ENCODE assay signal across 7 mouse cellular contexts in genomic region chr7:19092381-19093173, GRCm38 (mm10). TPM values are rescaled to one million over a fixed set of nuclear protein-coding genes. Genes with fewer than 3 reads are reported as not detected.
DNase-seq lines count a peak whose midpoint lies in the region; ATAC-seq and TF ChIP-seq lines count a peak whose summit lies in the region.

No protein-coding gene starts in this region.

- H3K27me3 ChIP-seq in CH12.LX (replicated peaks) (peaks cover 82% of the 10 kb centered on the region), ES-Bruce4 (ENCODE audit: control insufficient read depth, insufficient read depth, low read length, poor library complexity, severe bottlenecking) (no peaks in the 10 kb centered on the region)
- H3K27me3 ChIP-seq in midbrain, embryonic 11.5 days (ENCODE audit: control insufficient read depth, insufficient read depth, low read length), result peaks cover 14% of the 10 kb centered on the region; the same call in 1 of the 2 replicates

- no peak for DNase-seq in CH12.LX (ENCODE audit: extremely low read depth)
- DNase-seq in heart, postnatal 25 days (ENCODE audit: low spot score), result peak; percentile 51
- DNase-seq in kidney, postnatal 36 days, result peak; percentile 62 to 70
- peak; percentile 94 for DNase-seq in midbrain, embryonic 11.5 days (ENCODE audit: low spot score, missing footprints)

- H3K27ac ChIP-seq in CH12.LX (ENCODE audit: insufficient read depth, low read depth) (no peak overlapping the region), ES-Bruce4 (ENCODE audit: insufficient read depth, low read length) (no peak overlapping the region)
- H3K27ac ChIP-seq in embryonic fibroblast, embryonic 13.5 days (ENCODE audit: insufficient read depth, low read length), result peak overlapping the region; percentile 69
- peak overlapping the region; percentile 71 for H3K27ac ChIP-seq in midbrain, embryonic 11.5 days (ENCODE audit: low read depth, low read length)

- no peak for TF ChIP-seq RAD21 in CH12.LX (IDR thresholded peaks at IDR 0.05; ENCODE audit: low read depth, low read length)

- in situ Hi-C loops in CH12.LX (cut with MboI; ENCODE audit: low pct_ligation_motif_present, low pct_unique_long_range_greater_than_20kb, low sequenced_read_pairs), result no loop called here

- H3K4me2 ChIP-seq in CH12.LX (ENCODE audit: insufficient read depth, low read depth, poor library complexity, severe bottlenecking), result peak overlapping the region; percentile 76
- peak overlapping the region; percentile 95 for H3K4me2 ChIP-seq in midbrain, embryonic 11.5 days

- dilution Hi-C loops in CH12.LX (cut with MboI; ENCODE audit: extremely low pct_ligation_motif_present, extremely low pct_unique_long_range_greater_than_20kb, low sequenced_read_pairs), result no loop called here

- intact Hi-C loops in heart, postnatal 25 days (cut with DNase I), result loop anchor here (1.0 kb wide), 1 partner anchor 23 kb away; no protein-coding TSS in a partner anchor

- TF ChIP-seq POLR2A in CH12.LX (IDR thresholded peaks at IDR 0.05; ENCODE audit: low read depth, low read length), result no peak
- TF ChIP-seq POLR2A in ES-Bruce4 (IDR thresholded peaks at IDR 0.05; ENCODE audit: insufficient read depth, low read length), result peak; percentile 36
- peak; percentile 54 for TF ChIP-seq POLR2A in embryonic fibroblast, embryonic 13.5 days (IDR thresholded peaks at IDR 0.05; ENCODE audit: low read depth, low read length)

- H3K9ac ChIP-seq in CH12.LX (ENCODE audit: insufficient read depth, low read depth), result 0 out of 2 replicates have a peak overlapping the region, but pooled peaks have one; percentile 3
- peak overlapping the region; percentile 52 for H3K9ac ChIP-seq in ES-Bruce4 (ENCODE audit: low read depth, poor library complexity, severe bottlenecking)
- peak overlapping the region; percentile 48 for H3K9ac ChIP-seq in midbrain, embryonic 11.5 days (ENCODE audit: low read length)

- no peaks in the 10 kb centered on the region for H3K36me3 ChIP-seq in CH12.LX (replicated peaks in 1 of 2; ENCODE audit: control insufficient read depth in 1 of 2, insufficient read depth in 1 of 2, low read length in 1 of 2)
- no peaks in the 10 kb centered on the region for H3K36me3 ChIP-seq in ES-Bruce4 (ENCODE audit: control insufficient read depth, insufficient read depth, low read length, poor library complexity, severe bottlenecking)
- H3K36me3 ChIP-seq in midbrain, embryonic 11.5 days (ENCODE audit: control insufficient read depth, insufficient read depth, low read length), result peaks cover 7% of the 10 kb centered on the region

- TF ChIP-seq CTCF in CH12.LX (conservative IDR thresholded peaks at IDR 0.05 in 1 of 2, IDR thresholded peaks at IDR 0.05 in 1 of 2; ENCODE audit: low read depth in 2 of 2, low read length in 2 of 2), result no peak
- no peak for TF ChIP-seq CTCF in ES-Bruce4 (IDR thresholded peaks at IDR 0.05; ENCODE audit: low read depth, low read length)
- no peak for TF ChIP-seq CTCF in embryonic fibroblast, embryonic 13.5 days (IDR thresholded peaks at IDR 0.05; ENCODE audit: borderline replicate concordance, insufficient read depth, low read length)

- H3K9me3 ChIP-seq in CH12.LX (replicated peaks; ENCODE audit: low read length) (no peaks in the 10 kb centered on the region), ES-Bruce4 (replicated peaks; ENCODE audit: control insufficient read depth, insufficient read depth, low read length, poor library complexity, severe bottlenecking) (no peaks in the 10 kb centered on the region)
- no peaks in the 10 kb centered on the region for H3K9me3 ChIP-seq in midbrain, embryonic 11.5 days (ENCODE audit: control insufficient read depth, low read length)

- 2% methylated on average over 38 of the region's 38 CpGs for WGBS in midbrain, embryonic 11.5 days

- H3K79me2 ChIP-seq in CH12.LX (replicated peaks; ENCODE audit: control insufficient read depth, extremely low read depth, insufficient read depth, poor library complexity, severe bottlenecking), result no peaks in the 10 kb centered on the region

- peaks cover 5 to 28% of the 10 kb centered on the region in 2 experiments; a peak in 3 of 4 replicates for H3K4me1 ChIP-seq in CH12.LX (ENCODE audit: control insufficient read depth in 1 of 2, insufficient read depth in 2 of 2)
- H3K4me1 ChIP-seq in ES-Bruce4 (ENCODE audit: control insufficient read depth, insufficient read depth, low read length), result no peaks in the 10 kb centered on the region
- 0 out of 2 replicates have a peak, but pooled peaks cover 2% of the 10 kb centered on the region for H3K4me1 ChIP-seq in embryonic fibroblast, embryonic 13.5 days (ENCODE audit: control insufficient read depth, insufficient read depth, low read length)
- H3K4me1 ChIP-seq in midbrain, embryonic 11.5 days (ENCODE audit: control insufficient read depth, insufficient read depth, low read length), result peaks cover 39% of the 10 kb centered on the region

- TF ChIP-seq EP300 in CH12.LX (IDR thresholded peaks at IDR 0.05; ENCODE audit: low read length) (no peak), ES-Bruce4 (IDR thresholded peaks at IDR 0.05; ENCODE audit: insufficient read depth, low read depth, low read length) (no peak)

- ATAC-seq in midbrain, embryonic 11.5 days (ENCODE audit: low FRiP score), result peak; percentile 58
- no peak for ATAC-seq in activated CD4-positive, CD25-positive, alpha-beta regulatory T cell, adult 4 months

- peak overlapping the region in 1 of 3 experiments; percentile 23 for H3K4me3 ChIP-seq in CH12.LX (replicated peaks in 1 of 3; ENCODE audit: low read depth in 2 of 3, low read length in 2 of 3, poor library complexity in 1 of 3)
- H3K4me3 ChIP-seq in ES-Bruce4 (ENCODE audit: low read depth, low read length), result peak overlapping the region; percentile 72
- no peak overlapping the region for H3K4me3 ChIP-seq in embryonic fibroblast, embryonic 13.5 days (ENCODE audit: insufficient read depth, low read length)
- peak overlapping the region; percentile 73 for H3K4me3 ChIP-seq in midbrain, embryonic 11.5 days (ENCODE audit: low read depth, low read length)

TF ChIP-seq in CH12.LX, 34 proteins besides CTCF, POLR2A, EP300 and RAD21 (continues in another document):
- TF ChIP-seq TCF12 (IDR thresholded peaks at IDR 0.05; ENCODE audit: low read depth, low read length) (no peak), USF1 (IDR thresholded peaks at IDR 0.05; ENCODE audit: low read depth, low read length) (no peak), ZMIZ1 (IDR thresholded peaks at IDR 0.05; ENCODE audit: low read depth, low read length) (no peak)

RNA-seq across cellular contexts. Expression of gene Six5, which starts 1.8 kb away (rescaled TPM):
- total RNA-seq in CH12.LX (2012; rRNA removed) (1.3 and 1.8 TPM in 2 replicates), CH12.LX (2014; rRNA removed) (0.16 TPM in 2 replicates)
- polyA plus RNA-seq in CH12.LX (2012; ENCODE audit: insufficient read length, low read depth) (0.25 and 0.33 TPM in 2 replicates), ES-Bruce4 (2011; ENCODE audit: insufficient read depth, insufficient read length, low read depth, missing spikeins) (2.7 and 3.8 TPM in 2 replicates)
- polyA plus RNA-seq in embryonic fibroblast, embryonic 13.5 days (2011; ENCODE audit: insufficient read length, low read depth, missing spikeins), result 7.4 and 11.4 TPM in 2 replicates
- total RNA-seq in heart, postnatal 25 days (2021), result 1 to 10 TPM; 8.6 to 9.8 TPM
- 7.0 and 8.8 TPM in 2 replicates for polyA plus RNA-seq in midbrain, embryonic 11.5 days (2014; fragmentation: Nextera tagmentation; extraction: Ambion mirVana)
- polyA plus RNA-seq in activated CD4-positive, CD25-positive, alpha-beta regulatory T cell, adult 4 months (2017; shearing (Covaris generic)), result under 1 TPM in 1 of 2 experiments, not detected in 1; 0.25 TPM

RNA-seq across cellular contexts. Expression of gene Dmpk, which starts 8.9 kb away (rescaled TPM):
- total RNA-seq in CH12.LX (2012; rRNA removed) (0.17 and 0.30 TPM in 2 replicates), CH12.LX (2014; rRNA removed) (0.36 TPM in 1 of 2 replicates, not detected in the other)
- polyA plus RNA-seq in CH12.LX (2012; ENCODE audit: insufficient read length, low read depth) (0.27 and 0.56 TPM in 2 replicates), ES-Bruce4 (2011; ENCODE audit: insufficient read depth, insufficient read length, low read depth, missing spikeins) (12.8 and 19.5 TPM in 2 replicates)
- 75.4 and 114 TPM in 2 replicates for polyA plus RNA-seq in embryonic fibroblast, embryonic 13.5 days (2011; ENCODE audit: insufficient read length, low read depth, missing spikeins)
- total RNA-seq in heart, postnatal 25 days (2021), result 100 to 1,000 TPM; 555 to 584 TPM
- 7.0 and 7.3 TPM in 2 replicates for polyA plus RNA-seq in midbrain, embryonic 11.5 days (2014; fragmentation: Nextera tagmentation; extraction: Ambion mirVana)
- polyA plus RNA-seq in activated CD4-positive, CD25-positive, alpha-beta regulatory T cell, adult 4 months (2017; shearing (Covaris generic)), result not detected

RNA-seq across cellular contexts. Expression of gene Dmwd, which starts 16.6 kb away (rescaled TPM):
- total RNA-seq in CH12.LX (2012; rRNA removed), result not detected in 2 replicates
- total RNA-seq in CH12.LX (2014; rRNA removed), result not detected in 2 replicates
- polyA plus RNA-seq in CH12.LX (2012; ENCODE audit: insufficient read length, low read depth), result not detected in 2 replicates
- polyA plus RNA-seq in ES-Bruce4 (2011; ENCODE audit: insufficient read depth, insufficient read length, low read depth, missing spikeins), result 43.2 and 45.1 TPM in 2 replicates
- 39.0 and 47.0 TPM in 2 replicates for polyA plus RNA-seq in embryonic fibroblast, embryonic 13.5 days (2011; ENCODE audit: insufficient read length, low read depth, missing spikeins)
- total RNA-seq in heart, postnatal 25 days (2021), result 10 to 100 TPM; 43.9 to 45.4 TPM
- 15.2 and 16.9 TPM in 2 replicates for polyA plus RNA-seq in midbrain, embryonic 11.5 days (2014; fragmentation: Nextera tagmentation; extraction: Ambion mirVana)
- polyA plus RNA-seq in activated CD4-positive, CD25-positive, alpha-beta regulatory T cell, adult 4 months (2017; shearing (Covaris generic)), result not detected

RNA-seq across cellular contexts. Expression of gene Gm4969, which starts 25.6 kb away (rescaled TPM):
- total RNA-seq in CH12.LX (2012; rRNA removed) (0.08 TPM in 1 of 2 replicates, not detected in the other), CH12.LX (2014; rRNA removed) (not detected in 2 replicates)
- polyA plus RNA-seq in CH12.LX (2012; ENCODE audit: insufficient read length, low read depth) (not detected in 2 replicates), ES-Bruce4 (2011; ENCODE audit: insufficient read depth, insufficient read length, low read depth, missing spikeins) (0.43 and 0.46 TPM in 2 replicates)
- polyA plus RNA-seq in embryonic fibroblast, embryonic 13.5 days (2011; ENCODE audit: insufficient read length, low read depth, missing spikeins), result not detected in 2 replicates
- total RNA-seq in heart, postnatal 25 days (2021), result not detected
- polyA plus RNA-seq in midbrain, embryonic 11.5 days (2014; fragmentation: Nextera tagmentation; extraction: Ambion mirVana), result 0.46 and 0.58 TPM in 2 replicates
- polyA plus RNA-seq in activated CD4-positive, CD25-positive, alpha-beta regulatory T cell, adult 4 months (2017; shearing (Covaris generic)), result not detected

RNA-seq across cellular contexts. Expression of gene Fbxo46, which starts 27.1 kb away (rescaled TPM):
- total RNA-seq in CH12.LX (2012; rRNA removed), result 11.6 and 12.5 TPM in 2 replicates
- total RNA-seq in CH12.LX (2014; rRNA removed), result 3.5 and 4.0 TPM in 2 replicates
- polyA plus RNA-seq in CH12.LX (2012; ENCODE audit: insufficient read length, low read depth), result 4.8 and 6.1 TPM in 2 replicates
- 4.1 and 4.3 TPM in 2 replicates for polyA plus RNA-seq in ES-Bruce4 (2011; ENCODE audit: insufficient read depth, insufficient read length, low read depth, missing spikeins)
- polyA plus RNA-seq in embryonic fibroblast, embryonic 13.5 days (2011; ENCODE audit: insufficient read length, low read depth, missing spikeins), result 4.8 and 7.1 TPM in 2 replicates
- total RNA-seq in heart, postnatal 25 days (2021), result 1 to 10 TPM; 5.4 to 5.5 TPM
- polyA plus RNA-seq in midbrain, embryonic 11.5 days (2014; fragmentation: Nextera tagmentation; extraction: Ambion mirVana), result 9.4 and 9.5 TPM in 2 replicates
- 10 to 100 TPM; 17.1 to 17.7 TPM for polyA plus RNA-seq in activated CD4-positive, CD25-positive, alpha-beta regulatory T cell, adult 4 months (2017; shearing (Covaris generic))

Comparison
In these comparisons a context has a peak if more than half of its experiments do, and no peak if none do; other contexts are left out.
1. H3K27ac ChIP-seq: peak in embryonic fibroblast, embryonic 13.5 days (single experiment) and midbrain, embryonic 11.5 days (single experiment); none in CH12.LX (single experiment) and ES-Bruce4 (single experiment).
2. RNA of gene Dmwd, which starts 16.6 kb away (polyA plus RNA-seq): 43.2 to 45.1 TPM in ES-Bruce4, 39.0 to 47.0 TPM in embryonic fibroblast, embryonic 13.5 days and 15.2 to 16.9 TPM in midbrain, embryonic 11.5 days; not detected in activated CD4-positive, CD25-positive, alpha-beta regulatory T cell, adult 4 months and not detected in CH12.LX; every median in the first group is over 10 times any median in the second.
3. Peak in every context shown above with its lines, with median percentiles within 50 percentile points of each other: H3K9ac ChIP-seq.